Mouse (Mus musculus) erythroblast, embryonic 14.5 days (primary cell): ENCODE results near the gene Spag16. TPM values are rescaled to one million over a fixed set of nuclear protein-coding genes. Genes with fewer than 3 reads are reported as not detected.

Experiments used
- H3K27me3 ChIP-seq: 2 replicates; pipeline ENCODE4 v1.6.1; 2012; ENCODE audit warnings: inconsistent platforms; ENCODE audit not compliant: control insufficient read depth
- H3K36me3 ChIP-seq: 2 replicates; pipeline ENCODE4 v1.6.1; 2012; ENCODE audit warnings: mild to moderate bottlenecking, inconsistent platforms; ENCODE audit not compliant: control insufficient read depth
- H3K4me1 ChIP-seq: 2 replicates; pipeline ENCODE4 v1.6.1; 2012; ENCODE audit warnings: inconsistent platforms; ENCODE audit not compliant: control insufficient read depth
- H3K4me3 ChIP-seq: replicated peaks from 2 replicates; pipeline ENCODE3; 2012; ENCODE audit warnings: moderate library complexity, mild to moderate bottlenecking, inconsistent platforms
- H3K9me3 ChIP-seq: 2 replicates; pipeline ENCODE4 v1.6.1; 2012; ENCODE audit warnings: low read length, inconsistent platforms, mixed read lengths; ENCODE audit not compliant: control insufficient read depth
- GATA1 ChIP-seq: IDR thresholded peaks from 2 replicates; pipeline ENCODE4 v1.6.1; 2012; ENCODE audit warnings: low read length, inconsistent platforms, mixed read lengths
- TAL1 ChIP-seq: IDR thresholded peaks from 3 replicates; pipeline ENCODE4 v1.6.1; 2012; ENCODE audit warnings: low read length, inconsistent platforms, mixed read lengths
- polyA plus RNA-seq: library from polyadenylated mRNA; stranded (reverse); fragments of >175 nt; gene quantifications from 2 replicates; pipeline ENCODE4 v1.2.3, GENCODE M21; 2012

The Spag16 gene
- polyA plus RNA-seq, 1 experiment = not detected

- H3K36me3 ChIP-seq = no peaks in the 10 kb centered on the region
- H3K4me3 ChIP-seq = no peak overlapping the region
- TF ChIP-seq TAL1 (no peak), GATA1 (no peak)
- no peaks in the 10 kb centered on the region for H3K4me1 ChIP-seq
- H3K9me3 ChIP-seq = peaks cover 2% of the 10 kb centered on the region; the same call in 1 of the 2 replicates
- H3K27me3 ChIP-seq = no peaks in the 10 kb centered on the region
These were observed 353.5 kb downstream of the Spag16 start for GRCm38 (mm10) chr1:70180123-70180741.

- Histone ChIP-seq H3K27me3 (no peaks in the 10 kb centered on the region), H3K9me3 (no peaks in the 10 kb centered on the region), H3K4me3 (no peak overlapping the region), H3K36me3 (no peaks in the 10 kb centered on the region), H3K4me1 (no peaks in the 10 kb centered on the region)
- TF ChIP-seq GATA1 = no peak
- no peak for TF ChIP-seq TAL1
These were observed 438.0 kb downstream of the Spag16 start for GRCm38 (mm10) chr1:70264815-70265214.

DNA sequence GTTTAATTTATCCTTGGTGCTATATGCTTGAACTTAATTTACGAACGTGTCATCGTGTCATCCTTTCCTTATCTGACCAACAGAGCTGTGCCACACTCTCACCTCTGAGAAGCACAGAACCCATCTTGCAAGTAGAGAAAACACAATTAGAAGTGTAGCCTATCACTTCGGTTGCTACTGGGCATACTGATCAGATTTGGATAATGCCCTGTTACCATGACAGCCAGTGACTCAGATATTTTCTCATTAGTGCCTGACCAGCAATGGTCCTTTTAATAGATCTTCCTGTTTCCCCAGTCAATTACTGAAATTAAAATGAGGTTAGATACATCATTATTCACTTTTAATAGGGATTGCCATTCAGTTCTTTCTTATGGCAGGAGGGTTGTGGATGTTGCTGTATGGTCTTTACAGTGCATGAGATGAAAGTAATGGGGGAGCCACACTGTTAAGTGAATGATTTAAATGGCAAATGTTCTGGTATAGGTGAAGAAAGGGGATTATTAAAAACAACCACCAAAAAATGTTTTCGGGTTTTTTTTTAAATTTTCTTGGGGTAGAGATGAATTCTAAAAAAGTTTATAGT, 439.2 kb downstream of the Spag16 start:
- Histone ChIP-seq H3K36me3 (no peaks in the 10 kb centered on the region), H3K27me3 (no peaks in the 10 kb centered on the region), H3K9me3 (no peaks in the 10 kb centered on the region), H3K4me3 (no peak overlapping the region), H3K4me1 (no peaks in the 10 kb centered on the region)
- TF ChIP-seq GATA1 (no peak), TAL1 (no peak)

GRCm38 (mm10) chr1:70270139-70270538, 443.4 kb downstream of the Spag16 start:
- Histone ChIP-seq H3K9me3 (no peaks in the 10 kb centered on the region), H3K27me3 (no peaks in the 10 kb centered on the region), H3K36me3 (no peaks in the 10 kb centered on the region), H3K4me3 (no peak overlapping the region), H3K4me1 (no peaks in the 10 kb centered on the region)
- TF ChIP-seq GATA1 (no peak), TAL1 (no peak)

DNA sequence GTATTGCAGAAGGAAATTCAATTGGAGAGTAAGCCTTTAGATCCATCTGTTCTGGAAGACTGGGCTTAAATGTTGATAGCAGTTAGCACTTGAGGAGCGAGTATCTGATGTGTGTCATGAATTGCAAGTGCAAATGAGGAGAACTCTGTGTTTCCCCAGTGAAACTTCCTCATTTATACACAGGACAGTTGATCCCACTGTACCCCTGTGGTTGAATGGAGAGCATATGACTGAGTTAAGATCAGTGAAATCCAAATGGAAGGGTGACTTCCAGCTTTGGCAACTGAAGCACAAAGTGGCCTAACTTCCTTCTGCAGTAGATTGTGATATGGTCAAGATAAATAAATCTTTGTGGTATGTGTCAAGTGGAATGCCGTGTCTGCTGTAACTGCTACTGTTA, 446.0 kb downstream of the Spag16 start:
- Histone ChIP-seq H3K4me3 (no peak overlapping the region), H3K36me3 (no peaks in the 10 kb centered on the region)

GRCm38 (mm10) chr1:70279296-70279695, 452.5 kb downstream of the Spag16 start:
- TF ChIP-seq GATA1 (no peak), TAL1 (no peak)
- H3K4me3 ChIP-seq = no peak overlapping the region
- no peaks in the 10 kb centered on the region for H3K4me1 ChIP-seq
- H3K27me3 ChIP-seq = no peaks in the 10 kb centered on the region
- no peaks in the 10 kb centered on the region for H3K9me3 ChIP-seq
- no peaks in the 10 kb centered on the region for H3K36me3 ChIP-seq

More for the DNA sequence above, 446.0 kb downstream of the Spag16 start:
- no peaks in the 10 kb centered on the region for H3K27me3 ChIP-seq
- no peaks in the 10 kb centered on the region for H3K4me1 ChIP-seq
- H3K9me3 ChIP-seq = no peaks in the 10 kb centered on the region
- no peak for TF ChIP-seq TAL1
- no peak for TF ChIP-seq GATA1

DNA sequence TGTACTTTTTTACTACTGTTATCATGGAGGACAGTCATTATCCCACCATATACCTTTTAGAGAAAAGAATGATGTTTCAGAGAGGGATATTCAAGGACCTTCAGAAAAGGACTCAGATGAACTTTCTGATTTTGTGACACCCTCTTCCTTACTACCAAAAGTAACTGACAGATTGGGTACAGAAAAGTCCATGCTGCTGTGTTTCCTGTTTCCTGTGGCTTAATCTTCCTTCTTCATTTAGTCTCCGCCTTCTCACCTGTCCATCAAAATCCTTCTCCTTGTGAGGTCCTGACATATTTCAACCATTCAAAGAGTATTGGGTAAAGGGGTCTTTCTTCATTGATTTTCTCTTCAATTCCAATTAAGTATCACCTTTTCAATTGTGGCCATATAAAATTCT, 456.6 kb downstream of the Spag16 start:
- TF ChIP-seq GATA1 = no peak
- no peak for TF ChIP-seq TAL1

GRCm38 (mm10) chr1:70284140-70284539, 457.4 kb downstream of the Spag16 start:
- Histone ChIP-seq H3K4me3 (no peak overlapping the region), H3K36me3 (no peaks in the 10 kb centered on the region), H3K4me1 (no peaks in the 10 kb centered on the region), H3K9me3 (no peaks in the 10 kb centered on the region), H3K27me3 (no peaks in the 10 kb centered on the region)
- no peak for TF ChIP-seq GATA1

More for the DNA sequence above, 456.6 kb downstream of the Spag16 start:
- Histone ChIP-seq H3K9me3 (no peaks in the 10 kb centered on the region), H3K27me3 (no peaks in the 10 kb centered on the region), H3K36me3 (no peaks in the 10 kb centered on the region), H3K4me3 (no peak overlapping the region), H3K4me1 (no peaks in the 10 kb centered on the region)

DNA sequence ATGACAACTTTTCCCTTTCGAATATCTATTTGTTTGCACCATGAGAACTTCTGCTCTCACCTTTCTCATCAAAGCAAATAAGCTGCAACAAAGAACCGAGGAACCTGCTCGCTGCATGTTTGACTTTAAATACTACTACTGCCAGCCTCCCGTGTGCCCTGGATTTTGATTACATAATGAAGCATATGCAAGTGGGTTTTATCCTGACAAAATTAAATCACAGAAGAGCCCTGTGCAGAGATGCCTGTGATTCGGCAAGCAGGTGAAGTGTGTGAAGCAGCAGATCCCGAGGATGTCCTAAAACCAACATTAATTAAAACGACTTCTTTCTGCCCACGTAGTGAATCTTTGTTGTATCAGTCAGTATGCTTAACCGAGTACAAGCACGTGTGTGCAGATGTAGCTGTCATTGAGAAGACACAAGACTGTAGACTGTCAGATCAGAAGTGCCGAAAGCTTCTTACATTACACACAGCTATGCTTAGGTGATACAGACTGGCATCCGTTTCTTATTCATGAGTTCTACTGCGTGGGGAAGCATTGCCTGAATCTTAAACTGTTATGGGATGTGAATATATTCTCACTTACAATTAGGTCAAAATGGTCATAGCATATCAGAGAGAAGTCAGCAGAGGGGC, 489.5 kb downstream of the Spag16 start:
- TF ChIP-seq GATA1 (no peak), TAL1 (no peak)
- no peaks in the 10 kb centered on the region for H3K36me3 ChIP-seq
- H3K4me3 ChIP-seq = no peak overlapping the region
- no peaks in the 10 kb centered on the region for H3K27me3 ChIP-seq
- 0 out of 2 replicates have a peak, but pooled peaks cover 2% of the 10 kb centered on the region for H3K9me3 ChIP-seq
- no peaks in the 10 kb centered on the region for H3K4me1 ChIP-seq
